Mouse (Mus musculus) olfactory bulb, adult 2 months (tissue): Measurements from ENCODE around the gene Ogt.

Source experiments
- CTCF ChIP-seq: fragments of 200-500 bp; IDR thresholded peaks from 2 replicates; pipeline ENCODE4 v1.5.1; 2012; ENCODE audit warnings: low read depth, mild to moderate bottlenecking, low read length, moderate library complexity; ENCODE audit not compliant: insufficient read depth
- POLR2A ChIP-seq: fragments of 200-500 bp; IDR thresholded peaks from 2 replicates; pipeline ENCODE4 v1.6.1; 2012; ENCODE audit warnings: mild to moderate bottlenecking, low read depth, low read length, moderate library complexity; ENCODE audit not compliant: insufficient read depth

DNA sequence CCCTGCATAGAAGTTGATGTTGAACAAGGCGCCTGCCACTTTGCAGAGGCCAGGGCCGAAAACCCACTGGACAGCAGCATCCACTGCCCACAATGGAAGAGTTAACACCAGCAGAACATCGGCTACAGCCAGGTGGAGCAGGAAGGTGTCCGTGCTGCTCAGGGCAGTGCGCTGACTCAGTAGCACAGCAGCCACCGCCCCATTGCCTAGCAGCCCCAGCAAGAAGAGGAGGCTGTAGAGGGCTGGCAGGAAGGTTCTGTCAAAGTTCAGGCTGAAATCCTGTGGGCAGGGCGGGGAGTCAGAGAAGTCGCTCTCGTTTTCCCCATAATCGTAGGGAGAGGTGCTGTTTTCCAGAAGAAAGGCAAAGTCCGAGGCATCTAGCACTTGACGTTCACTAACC is 92.8 kb downstream of the Ogt start:
- TF ChIP-seq CTCF: no peak
- no peak for TF ChIP-seq POLR2A
